Mouse (Mus musculus) midbrain, embryonic 11.5 days (tissue): ENCODE measurements at regions not wholly inside any gene's neighbourhood (a gene's known extent, or its start where the extent isn't known, plus 50 kb on each side); places are given as distances from the start of the nearest gene placed in this dataset.

ENCODE experiments used
- ATAC-seq: fragments of 200-750 bp; cut with Nextera tagmentation; 2 replicates; pipeline ENCODE4 v1.8.0; 2017; ENCODE audit warnings: moderate TSS enrichment, moderate library complexity; ENCODE audit not compliant: low FRiP score
- DNase-seq: peaks from one replicate; pipeline ENCODE4 v3.0.0; 2015; ENCODE audit warnings: low spot score; ENCODE audit errors: missing footprints
- H3K27ac ChIP-seq: fragments of 300-500 bp; sonication (generic); 2 replicates; pipeline ENCODE4 v1.5.1; 2014; ENCODE audit warnings: low read depth, low read length
- H3K27me3 ChIP-seq: fragments of 300-500 bp; sonication (generic); 2 replicates; pipeline ENCODE4 v1.6.1; 2014; ENCODE audit warnings: mild to moderate bottlenecking, low read length, moderate library complexity, mixed read lengths; ENCODE audit not compliant: control insufficient read depth, insufficient read depth
- H3K36me3 ChIP-seq: fragments of 300-500 bp; sonication (generic); 2 replicates; pipeline ENCODE4 v1.6.1; 2014; ENCODE audit warnings: mild to moderate bottlenecking, low read length, moderate library complexity, mixed read lengths; ENCODE audit not compliant: control insufficient read depth, insufficient read depth
- H3K4me1 ChIP-seq: fragments of 300-500 bp; sonication (generic); 2 replicates; pipeline ENCODE4 v1.6.1; 2014; ENCODE audit warnings: low read length; ENCODE audit not compliant: control insufficient read depth, insufficient read depth
- H3K4me2 ChIP-seq: fragments of 300-500 bp; sonication (generic); 2 replicates; pipeline ENCODE4 v1.6.1; 2014; ENCODE audit warnings: mild to moderate bottlenecking, moderate library complexity
- H3K4me3 ChIP-seq: fragments of 300-500 bp; sonication (generic); 2 replicates; pipeline ENCODE4 v1.5.1; 2014; ENCODE audit warnings: low read depth, low read length
- H3K9ac ChIP-seq: fragments of 300-500 bp; sonication (generic); 2 replicates; pipeline ENCODE4 v1.6.1; 2014; ENCODE audit warnings: low read length
- H3K9me3 ChIP-seq: fragments of 300-500 bp; sonication (generic); 2 replicates; pipeline ENCODE4 v1.6.1; 2016; ENCODE audit warnings: low read length; ENCODE audit not compliant: control insufficient read depth
- WGBS: fragments of 180-500 bp; shearing (Covaris S2); extraction: QIAGEN DNeasy Blood & Tissue Kit; methylation state at CpG from one replicate; pipeline ENCODE4 v1.1.7; 2014; 5-methylcytosine and 5-hydroxymethylcytosine counted together

GRCm38 (mm10) chr13:83046571-83047123 is 457.2 kb upstream of the Mef2c start:
- DNase-seq (no peak), ATAC-seq (no peak)
- Histone ChIP-seq H3K9ac (no peak overlapping the region), H3K4me3 (no peak overlapping the region), H3K4me2 (no peak overlapping the region), H3K27me3 (no peaks in the 10 kb centered on the region), H3K9me3 (no peaks in the 10 kb centered on the region), H3K27ac (no peak overlapping the region), H3K36me3 (no peaks in the 10 kb centered on the region), H3K4me1 (no peaks in the 10 kb centered on the region)
- 75% methylated on average over 4 of the region's 4 CpGs for WGBS

GRCm38 (mm10) chr13:83055865-83056264 is 448.0 kb upstream of the Mef2c start:
- H3K4me3 ChIP-seq: no peak overlapping the region
- no peak overlapping the region for H3K9ac ChIP-seq
- DNase-seq (no peak), ATAC-seq (no peak)
- H3K27me3 ChIP-seq: no peaks in the 10 kb centered on the region
- H3K9me3 ChIP-seq: no peaks in the 10 kb centered on the region
- no peak overlapping the region for H3K27ac ChIP-seq
- 73% methylated on average over 2 of the region's 2 CpGs for WGBS
- H3K4me1 ChIP-seq: no peaks in the 10 kb centered on the region
- no peak overlapping the region for H3K4me2 ChIP-seq
- H3K36me3 ChIP-seq: no peaks in the 10 kb centered on the region

- H3K4me3 ChIP-seq: no peak overlapping the region
- no peak overlapping the region for H3K9ac ChIP-seq
- 87% methylated on average over 2 of the region's 2 CpGs for WGBS
- no peaks in the 10 kb centered on the region for H3K9me3 ChIP-seq
- ATAC-seq: no peak
- H3K4me1 ChIP-seq: no peaks in the 10 kb centered on the region
- H3K4me2 ChIP-seq: no peak overlapping the region
- DNase-seq: no peak
- H3K27ac ChIP-seq: no peak overlapping the region
- H3K27me3 ChIP-seq: no peaks in the 10 kb centered on the region
- no peaks in the 10 kb centered on the region for H3K36me3 ChIP-seq
Observed at GRCm38 (mm10) chr13:83056415-83056814, 447.4 kb upstream of the Mef2c start.

DNA sequence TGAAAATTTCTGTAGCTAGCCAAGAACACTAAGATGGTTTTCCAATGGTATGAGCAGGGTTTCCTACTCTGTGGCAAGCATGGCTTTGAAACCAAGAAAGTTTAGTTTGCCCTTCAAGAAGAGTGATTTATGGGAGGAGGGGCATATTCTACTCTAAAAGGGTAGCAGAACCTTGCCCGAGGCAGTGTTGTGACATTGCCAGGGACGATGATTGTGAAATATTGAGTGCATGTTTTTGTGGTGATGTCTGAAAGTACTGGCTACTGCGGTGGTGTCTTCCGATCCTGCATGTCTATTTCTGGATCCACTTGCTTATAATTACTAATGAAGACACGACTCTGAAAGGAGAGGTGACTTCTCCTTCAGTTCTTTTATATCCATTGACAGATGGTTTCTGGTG is 439.1 kb upstream of the Mef2c start:
- Histone ChIP-seq H3K4me3 (no peak overlapping the region), H3K4me2 (no peak overlapping the region), H3K27ac (no peak overlapping the region), H3K27me3 (no peaks in the 10 kb centered on the region), H3K4me1 (no peaks in the 10 kb centered on the region), H3K36me3 (no peaks in the 10 kb centered on the region), H3K9ac (no peak overlapping the region), H3K9me3 (no peaks in the 10 kb centered on the region)
- DNase-seq: no peak
- 89% methylated on average over 5 of the region's 5 CpGs for WGBS
- ATAC-seq: no peak

- Histone ChIP-seq H3K9ac (no peak overlapping the region), H3K36me3 (no peaks in the 10 kb centered on the region), H3K4me2 (no peak overlapping the region), H3K9me3 (no peaks in the 10 kb centered on the region), H3K27ac (no peak overlapping the region), H3K27me3 (no peaks in the 10 kb centered on the region), H3K4me3 (no peak overlapping the region), H3K4me1 (no peaks in the 10 kb centered on the region)
- DNase-seq (no peak), ATAC-seq (no peak)
- WGBS: 96% methylated on average over 3 of the region's 3 CpGs
Observed at GRCm38 (mm10) chr13:83065201-83065600, 438.6 kb upstream of the Mef2c start.

DNA sequence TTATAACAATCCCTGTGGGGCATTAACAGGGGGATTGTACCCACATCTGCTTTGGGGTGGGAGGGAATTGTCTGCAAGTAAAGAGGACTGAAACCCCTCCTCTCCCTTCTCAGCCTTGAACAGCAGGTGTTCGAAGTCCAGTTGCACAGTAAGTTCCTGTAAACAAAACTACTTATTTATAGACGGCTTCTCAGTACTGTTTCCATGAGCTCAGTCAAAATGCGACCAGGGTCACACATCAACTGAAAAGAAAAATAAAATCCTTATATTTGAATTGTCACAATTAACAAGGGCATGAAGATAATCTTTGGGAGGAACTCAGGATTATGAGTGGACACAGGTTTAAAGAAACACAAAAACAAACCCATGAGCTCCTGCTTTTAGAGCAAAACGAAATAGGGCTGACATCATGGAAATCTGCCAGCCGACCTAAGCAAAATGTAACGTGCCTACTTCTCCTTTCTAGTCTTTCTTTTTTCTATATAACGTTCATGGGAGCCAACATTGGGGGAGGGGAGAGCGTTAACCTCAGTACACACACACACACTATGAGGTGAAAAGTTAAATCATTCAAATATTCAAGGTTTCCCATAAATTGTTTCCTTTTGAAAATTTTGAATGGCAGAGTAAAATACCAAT is 437.6 kb upstream of the Mef2c start:
- no peaks in the 10 kb centered on the region for H3K36me3 ChIP-seq
- ATAC-seq: no peak
- no peaks in the 10 kb centered on the region for H3K27me3 ChIP-seq
- no peaks in the 10 kb centered on the region for H3K4me1 ChIP-seq
- H3K27ac ChIP-seq: no peak overlapping the region
- H3K4me2 ChIP-seq: no peak overlapping the region
- no peak overlapping the region for H3K4me3 ChIP-seq
- H3K9ac ChIP-seq: no peak overlapping the region
- WGBS: 73% methylated on average over 8 of the region's 8 CpGs
- no peak for DNase-seq
- no peaks in the 10 kb centered on the region for H3K9me3 ChIP-seq

DNA sequence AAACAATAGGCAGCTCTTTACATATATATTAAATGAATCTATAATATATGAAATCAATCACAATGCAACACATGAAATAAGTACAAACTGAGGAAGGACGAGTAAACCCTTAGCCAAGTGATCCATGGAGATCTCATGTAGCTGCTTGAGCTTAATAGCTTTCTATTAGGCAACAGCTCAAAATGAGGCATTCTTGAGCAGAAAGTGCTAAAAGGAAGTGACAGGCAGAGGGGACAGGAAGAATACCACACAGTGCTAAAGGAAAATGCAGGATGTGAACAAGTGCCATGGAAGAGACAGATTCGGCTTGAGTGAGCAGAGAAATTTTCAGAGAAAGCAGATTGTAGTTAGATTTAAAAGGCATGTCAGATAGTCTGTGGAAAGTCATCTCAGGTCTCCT is 436.3 kb upstream of the Mef2c start:
- H3K9me3 ChIP-seq: no peaks in the 10 kb centered on the region
- no peak overlapping the region for H3K27ac ChIP-seq
- H3K9ac ChIP-seq: no peak overlapping the region
- H3K36me3 ChIP-seq: no peaks in the 10 kb centered on the region
- 80% methylated on average over 2 of the region's 2 CpGs for WGBS
- no peak for ATAC-seq
- H3K4me3 ChIP-seq: no peak overlapping the region
- DNase-seq: no peak
- no peaks in the 10 kb centered on the region for H3K4me1 ChIP-seq
- H3K4me2 ChIP-seq: no peak overlapping the region
- H3K27me3 ChIP-seq: no peaks in the 10 kb centered on the region

GRCm38 (mm10) chr13:83068588-83068987 is 435.2 kb upstream of the Mef2c start:
- DNase-seq (no peak), ATAC-seq (no peak)
- H3K4me1 ChIP-seq: no peaks in the 10 kb centered on the region
- no peak overlapping the region for H3K4me3 ChIP-seq
- H3K9me3 ChIP-seq: no peaks in the 10 kb centered on the region
- H3K36me3 ChIP-seq: no peaks in the 10 kb centered on the region
- no peak overlapping the region for H3K4me2 ChIP-seq
- H3K27me3 ChIP-seq: no peaks in the 10 kb centered on the region
- 75% methylated on average over 1 of the region's 1 CpGs for WGBS
- H3K9ac ChIP-seq: no peak overlapping the region
- H3K27ac ChIP-seq: no peak overlapping the region

DNA sequence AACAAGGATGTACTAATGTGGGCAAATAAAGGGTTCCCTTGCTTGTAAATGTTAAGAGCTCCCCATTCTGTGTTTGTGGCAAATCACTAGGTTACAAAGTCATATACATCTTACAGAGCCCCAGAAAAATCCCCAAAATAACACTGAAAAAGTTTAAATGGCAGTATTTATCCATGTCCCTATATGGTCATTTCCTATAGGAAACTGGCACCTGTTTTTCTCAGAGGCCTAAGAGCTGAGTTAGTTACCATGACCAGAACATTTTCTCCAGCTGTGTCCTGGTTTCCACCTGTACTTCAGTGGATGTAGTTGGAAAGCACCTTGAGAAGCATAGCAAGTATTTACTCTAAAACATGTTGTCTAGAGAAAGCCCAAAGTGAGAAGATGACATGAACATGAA is 434.5 kb upstream of the Mef2c start:
- no peak for ATAC-seq
- no peak for DNase-seq
- Histone ChIP-seq H3K4me3 (no peak overlapping the region), H3K9me3 (no peaks in the 10 kb centered on the region), H3K36me3 (no peaks in the 10 kb centered on the region), H3K27ac (no peak overlapping the region), H3K9ac (no peak overlapping the region), H3K4me1 (no peaks in the 10 kb centered on the region), H3K4me2 (no peak overlapping the region), H3K27me3 (no peaks in the 10 kb centered on the region)
